Mouse (Mus musculus) liver, embryonic 14.5 days (tissue): ENCODE results near the gene Gm47995. TPM values are rescaled to one million over a fixed set of nuclear protein-coding genes. Genes with fewer than 3 reads are reported as not detected.
"Not testable (repeated sequence)": the region's sequence is repeated elsewhere in the genome, so short reads cannot be mapped to it uniquely, and the experiment has no call there.

Experiments
- ATAC-seq: fragments of 200-750 bp; cut with Nextera tagmentation; 2 replicates; pipeline ENCODE4 v1.8.0; 2017; ENCODE audit warnings: moderate number of reproducible peaks, mild to moderate bottlenecking, moderate library complexity; ENCODE audit not compliant: insufficient read depth
- DNase-seq, 3 experiments: peaks; one replicate each; pipeline ENCODE4 v3.0.0-alpha.2; 2012 to 2013; ENCODE audit warnings: low read depth in 3 of 3, low spot score in 3 of 3
- H3K27ac ChIP-seq: fragments of 300-500 bp; sonication (generic); 2 replicates; pipeline ENCODE4 v1.5.1; 2014; ENCODE audit warnings: moderate library complexity, mild to moderate bottlenecking, control low read depth, inconsistent platforms
- H3K27me3 ChIP-seq: fragments of 300-500 bp; sonication (generic); 2 replicates; pipeline ENCODE4 v1.6.1; 2014; ENCODE audit warnings: mild to moderate bottlenecking, low read length, moderate library complexity; ENCODE audit not compliant: control insufficient read depth, insufficient read depth
- H3K36me3 ChIP-seq: fragments of 300-500 bp; sonication (generic); replicated peaks from 2 replicates; pipeline ENCODE4 v1.6.1; 2014; ENCODE audit warnings: low read depth; ENCODE audit not compliant: control insufficient read depth, insufficient read depth
- H3K4me1 ChIP-seq, 2 experiments: fragments of 200-500 bp in 1 of 2; fragments of 300-500 bp in 1 of 2; sonication (generic) in 1 of 2; replicated peaks; 2 replicates each; pipeline ENCODE4 v1.6.1; 2012 to 2014; ENCODE audit warnings: antibody characterized with exemption in 1 of 2, inconsistent platforms in 1 of 2, low read length in 1 of 2; ENCODE audit not compliant: control insufficient read depth in 2 of 2, insufficient read depth in 2 of 2
- H3K4me2 ChIP-seq: fragments of 300-500 bp; sonication (generic); 2 replicates; pipeline ENCODE4 v1.6.1; 2014; ENCODE audit warnings: low read depth, mild to moderate bottlenecking, control low read depth, moderate library complexity
- H3K4me3 ChIP-seq, 2 experiments: fragments of 200-500 bp in 1 of 2; fragments of 300-500 bp in 1 of 2; sonication (generic) in 1 of 2; 2 replicates each; pipeline ENCODE4 v1.5.1; 2012 to 2014; ENCODE audit warnings: low read depth in 2 of 2, low read length in 2 of 2, mild to moderate bottlenecking in 2 of 2, control low read depth in 1 of 2, inconsistent platforms in 1 of 2, moderate library complexity in 1 of 2; ENCODE audit not compliant: insufficient read depth in 1 of 2
- H3K9ac ChIP-seq: fragments of 300-500 bp; sonication (generic); replicated peaks from 2 replicates; pipeline ENCODE4 v1.6.1; 2014; ENCODE audit warnings: mild to moderate bottlenecking, control low read depth, moderate library complexity
- H3K9me3 ChIP-seq: fragments of 300-500 bp; sonication (generic); 2 replicates; pipeline ENCODE4 v1.6.1; 2016; ENCODE audit warnings: low read length, mixed read lengths; ENCODE audit not compliant: control insufficient read depth
- CTCF ChIP-seq: IDR thresholded peaks from 2 replicates; pipeline ENCODE4 v1.5.1; 2016; ENCODE audit warnings: antibody characterized with exemption, low read depth, control low read depth
- EP300 ChIP-seq: IDR thresholded peaks from 2 replicates; pipeline ENCODE4 v1.6.1; 2016; ENCODE audit warnings: antibody characterized with exemption, low read depth
- WGBS: fragments of 180-500 bp; shearing (Covaris S2); extraction: QIAGEN DNeasy Blood & Tissue Kit; methylation state at CpG from one replicate; pipeline ENCODE4 v1.1.7; 2014; ENCODE audit not compliant: insufficient replicate concordance; 5-methylcytosine and 5-hydroxymethylcytosine counted together
- polyA plus RNA-seq, 2 experiments: library from polyadenylated mRNA; depleted of rRNA in 1 of 2; stranded (reverse) in 1 of 2; unstranded in 1 of 2; fragments of >200 nt; fragmentation: Nextera tagmentation in 1 of 2; extraction: Ambion mirVana in 1 of 2; gene quantifications; 2 replicates each; pipeline versions ENCODE4 v1.2.1 to v1.2.3; 2012 to 2014

Gm47995 gene
- polyA plus RNA-seq, 2 experiments, result 0.71 to 0.88 TPM

- H3K4me2 ChIP-seq, result peak overlapping the region; percentile 73
- peak overlapping the region; percentile 31 for H3K27ac ChIP-seq
- peak; percentile 65 to 78 (median 66) for DNase-seq
- 2% methylated on average over 10 of the region's 10 CpGs for WGBS
- H3K27me3 ChIP-seq, result no peaks in the 10 kb centered on the region
- H3K9me3 ChIP-seq, result no peaks in the 10 kb centered on the region
- H3K36me3 ChIP-seq, result no peaks in the 10 kb centered on the region
- peak; percentile 85 for ATAC-seq
- peak overlapping the region; percentile 39 to 69 for H3K4me3 ChIP-seq
- H3K4me1 ChIP-seq, result peaks cover 37 to 44% of the 10 kb centered on the region in 2 experiments
- TF ChIP-seq EP300, result peak; percentile 86
- TF ChIP-seq CTCF, result no peak
- H3K9ac ChIP-seq, result peak overlapping the region; percentile 53
These were observed 21.0 kb upstream of the Gm47995 start for GRCm38 (mm10) chr1:151177030-151177936.

GRCm38 (mm10) chr1:151177937-151178271 lies 20.3 kb upstream of the Gm47995 start:
- H3K27ac ChIP-seq, result peak overlapping the region; percentile 31
- H3K27me3 ChIP-seq, result no peaks in the 10 kb centered on the region
- H3K4me1 ChIP-seq, result peaks cover 37 to 44% of the 10 kb centered on the region in 2 experiments
- no peaks in the 10 kb centered on the region for H3K36me3 ChIP-seq
- peak; percentile 54 for ATAC-seq
- DNase-seq, result no peak
- peak overlapping the region; percentile 39 to 69 for H3K4me3 ChIP-seq
- peak overlapping the region; percentile 73 for H3K4me2 ChIP-seq
- no peak for TF ChIP-seq EP300
- TF ChIP-seq CTCF, result no peak
- H3K9ac ChIP-seq, result peak overlapping the region; percentile 53
- WGBS, result 15% methylated on average over 4 of the region's 4 CpGs
- H3K9me3 ChIP-seq, result no peaks in the 10 kb centered on the region

GRCm38 (mm10) chr1:151178505-151179083 lies 19.7 kb upstream of the Gm47995 start:
- no peaks in the 10 kb centered on the region for H3K27me3 ChIP-seq
- ATAC-seq (no peak), DNase-seq (no peak)
- H3K4me2 ChIP-seq, result no peak overlapping the region; the same call in 1 of the 2 replicates
- TF ChIP-seq EP300, result no peak
- TF ChIP-seq CTCF, result no peak
- WGBS, result 72% methylated on average over 2 of the region's 2 CpGs
- no peak overlapping the region; the same call in none of the 2 replicates for H3K27ac ChIP-seq
- H3K9ac ChIP-seq, result no peak overlapping the region
- H3K4me3 ChIP-seq, result no peak overlapping the region
- no peaks in the 10 kb centered on the region for H3K9me3 ChIP-seq
- H3K4me1 ChIP-seq, result peaks cover 37 to 44% of the 10 kb centered on the region in 2 experiments
- no peaks in the 10 kb centered on the region for H3K36me3 ChIP-seq

- ATAC-seq (no peak), DNase-seq (no peak)
- TF ChIP-seq CTCF (no peak), EP300 (peak; percentile 63)
- Histone ChIP-seq H3K9me3 (no peaks in the 10 kb centered on the region), H3K27me3 (no peaks in the 10 kb centered on the region), H3K27ac (no peak overlapping the region; the same call in 1 of the 2 replicates), H3K4me2 (no peak overlapping the region), H3K36me3 (no peaks in the 10 kb centered on the region), H3K4me1 (peaks cover 37 to 44% of the 10 kb centered on the region in 2 experiments), H3K9ac (no peak overlapping the region), H3K4me3 (no peak overlapping the region)
- WGBS, result 19% methylated on average over 2 of the region's 2 CpGs
These were observed 18.1 kb upstream of the Gm47995 start for GRCm38 (mm10) chr1:151180167-151180566.

- H3K27ac ChIP-seq, H3K27me3 ChIP-seq, ATAC-seq, H3K4me3 ChIP-seq, DNase-seq, H3K9ac ChIP-seq, H3K36me3 ChIP-seq, H3K9me3 ChIP-seq, H3K4me2 ChIP-seq: not testable (repeated sequence)
- WGBS, result no CpG with 5 or more reads among the region's 7 CpGs
- H3K4me1 ChIP-seq, result peaks cover 29 to 31% of the 10 kb centered on the region in 2 experiments
These were observed 16.0 kb upstream of the Gm47995 start, which contains the start of gene Gm47985 for GRCm38 (mm10) chr1:151182266-151182665. TSS of gene Gm47985 (plus strand) at chr1:151182537.

- not testable (repeated sequence) for H3K27ac ChIP-seq, H3K9me3 ChIP-seq, H3K4me1 ChIP-seq, H3K36me3 ChIP-seq, DNase-seq, H3K4me2 ChIP-seq, H3K9ac ChIP-seq, H3K4me3 ChIP-seq, ATAC-seq, H3K27me3 ChIP-seq
- 68% methylated on average over 3 of the region's 3 CpGs for WGBS
These were observed 12.1 kb upstream of the Gm47995 start for GRCm38 (mm10) chr1:151186186-151186585.

- not testable (repeated sequence) for H3K4me3 ChIP-seq, H3K4me2 ChIP-seq, H3K4me1 ChIP-seq, H3K36me3 ChIP-seq, H3K27ac ChIP-seq, H3K9ac ChIP-seq, DNase-seq, H3K27me3 ChIP-seq, H3K9me3 ChIP-seq
- ATAC-seq, result peak; percentile 33; the same call in 1 of the 2 replicates
- 57% methylated on average over 4 of the region's 4 CpGs for WGBS
These were observed 11.3 kb upstream of the Gm47995 start for GRCm38 (mm10) chr1:151186879-151187424.
